Mouse (Mus musculus) lung, adult 2 months (tissue): ENCODE measurements at regions not wholly inside any gene's neighbourhood (a gene's known extent, or its start where the extent isn't known, plus 50 kb on each side); places are given as distances from the start of the nearest gene placed in this dataset.

Experiments used
- CTCF ChIP-seq: fragments of 200-500 bp; IDR thresholded peaks from 2 replicates; pipeline ENCODE4 v1.5.1; 2011; ENCODE audit warnings: mild to moderate bottlenecking, low read length, control low read depth; ENCODE audit not compliant: insufficient read depth
- POLR2A ChIP-seq: fragments of 200-500 bp; IDR thresholded peaks from 2 replicates; pipeline ENCODE4 v1.6.1; 2011; ENCODE audit warnings: low read depth, mild to moderate bottlenecking, control low read depth, low read length, borderline replicate concordance; ENCODE audit errors: extremely low read depth

DNA sequence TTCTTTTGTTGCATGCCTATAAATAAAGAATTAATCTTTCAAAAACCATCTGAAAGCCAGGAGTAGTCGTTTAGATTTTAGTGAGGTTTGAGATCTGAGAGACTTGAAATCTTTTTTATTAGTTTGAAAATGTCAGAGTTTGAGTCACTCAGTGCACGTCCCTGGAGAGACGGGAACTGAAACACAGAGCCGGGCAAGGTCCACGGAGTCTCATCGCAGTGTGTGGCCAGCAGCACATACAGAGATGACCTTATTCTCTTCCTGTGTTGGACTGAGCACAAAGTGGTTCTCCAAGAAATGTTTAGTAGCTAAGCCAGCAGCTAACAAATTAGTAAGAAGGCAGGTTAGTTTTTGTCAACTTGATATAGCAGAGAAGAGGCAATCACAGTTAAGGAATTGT, 350.0 kb upstream of the Klf12 start:
- TF ChIP-seq POLR2A (no peak), CTCF (no peak)
